Mouse (Mus musculus) heart, embryonic 13.5 days (tissue): ENCODE data around the gene Larp1. TPM values are rescaled to one million over a fixed set of nuclear protein-coding genes. Genes with fewer than 3 reads are reported as not detected.

Experiments used
- ATAC-seq: fragments of 200-750 bp; cut with Nextera tagmentation; 2 replicates; pipeline ENCODE4 v1.8.0; 2017; ENCODE audit warnings: moderate TSS enrichment; ENCODE audit not compliant: insufficient number of reproducible peaks, low FRiP score, low TSS enrichment; ENCODE audit errors: extremely low read depth
- H3K27ac ChIP-seq: fragments of 300-500 bp; sonication (generic); replicated peaks from 2 replicates; pipeline ENCODE4 v1.5.1; 2015; ENCODE audit warnings: moderate library complexity, mild to moderate bottlenecking, inconsistent platforms
- H3K27me3 ChIP-seq: fragments of 300-500 bp; sonication (generic); replicated peaks from 2 replicates; pipeline ENCODE4 v1.6.1; 2015; ENCODE audit warnings: mild to moderate bottlenecking, inconsistent platforms
- H3K36me3 ChIP-seq: fragments of 300-500 bp; sonication (generic); 2 replicates; pipeline ENCODE4 v1.6.1; 2015; ENCODE audit warnings: mild to moderate bottlenecking, inconsistent platforms
- H3K4me1 ChIP-seq: fragments of 300-500 bp; sonication (generic); 2 replicates; pipeline ENCODE4 v1.6.1; 2015; ENCODE audit warnings: inconsistent platforms
- H3K4me2 ChIP-seq: fragments of 300-500 bp; sonication (generic); 2 replicates; pipeline ENCODE4 v1.6.1; 2015; ENCODE audit warnings: inconsistent platforms, mild to moderate bottlenecking, moderate library complexity
- H3K4me3 ChIP-seq: fragments of 300-500 bp; sonication (generic); 2 replicates; pipeline ENCODE4 v1.5.1; 2015; ENCODE audit warnings: moderate library complexity, mild to moderate bottlenecking, inconsistent platforms
- H3K9ac ChIP-seq: fragments of 300-500 bp; sonication (generic); 2 replicates; pipeline ENCODE4 v1.6.1; 2015; ENCODE audit warnings: inconsistent platforms, mild to moderate bottlenecking, moderate library complexity
- H3K9me3 ChIP-seq: fragments of 300-500 bp; sonication (generic); 2 replicates; pipeline ENCODE4 v1.6.1; 2016; ENCODE audit warnings: inconsistent platforms
- WGBS: fragments of 180-500 bp; shearing (Covaris S2); methylation state at CpG from one replicate; pipeline ENCODE4 v1.1.7; 2015; ENCODE audit warnings: mixed read lengths; 5-methylcytosine and 5-hydroxymethylcytosine counted together
- polyA plus RNA-seq: library from polyadenylated mRNA; unstranded; fragments of >200 nt; fragmentation: Nextera tagmentation; extraction: Ambion mirVana; gene quantifications from 2 replicates; pipeline ENCODE4 v1.2.1, GENCODE M21; 2015

Larp1 gene
- 11.7 and 12.8 TPM in 2 replicates for polyA plus RNA-seq

GRCm38 (mm10) chr11:58009051-58009515 is at the start of gene Larp1:
Gene Larp1 (plus strand): TSS chr11:58009064.
- H3K36me3 ChIP-seq = no peaks in the 10 kb centered on the region
- H3K9ac ChIP-seq = peak within 1 kb of the TSS; percentile 99
- 0% methylated on average over 45 of the region's 84 CpGs for WGBS
- no peaks in the 10 kb centered on the region for H3K27me3 ChIP-seq
- H3K27ac ChIP-seq = peak within 1 kb of the TSS; percentile 93
- H3K9me3 ChIP-seq = no peaks in the 10 kb centered on the region
- no peak; the same call in 1 of the 2 replicates for ATAC-seq
- peak within 1 kb of the TSS; percentile 100 for H3K4me3 ChIP-seq
- peak within 1 kb of the TSS; percentile 94 for H3K4me2 ChIP-seq
- H3K4me1 ChIP-seq = peaks cover 45% of the 10 kb centered on the region

GRCm38 (mm10) chr11:57959924-57960323 is 48.9 kb upstream of the Larp1 start:
- Histone ChIP-seq H3K9me3 (no peaks in the 10 kb centered on the region), H3K36me3 (no peaks in the 10 kb centered on the region), H3K4me1 (peaks cover 30% of the 10 kb centered on the region), H3K27me3 (no peaks in the 10 kb centered on the region), H3K4me2 (no peak overlapping the region), H3K4me3 (no peak overlapping the region), H3K27ac (peak overlapping the region; percentile 42; the same call in 1 of the 2 replicates), H3K9ac (no peak overlapping the region)
- WGBS = 71% methylated on average over 2 of the region's 2 CpGs
- no peak for ATAC-seq

GRCm38 (mm10) chr11:57962382-57963285 is 46.2 kb upstream of the Larp1 start:
- no peaks in the 10 kb centered on the region for H3K27me3 ChIP-seq
- peak overlapping the region; percentile 79 for H3K4me2 ChIP-seq
- H3K4me3 ChIP-seq = peak overlapping the region; percentile 66
- H3K36me3 ChIP-seq = no peaks in the 10 kb centered on the region
- H3K9ac ChIP-seq = peak overlapping the region; percentile 87
- peak; percentile 80 for ATAC-seq
- no peaks in the 10 kb centered on the region for H3K9me3 ChIP-seq
- peaks cover 23% of the 10 kb centered on the region for H3K4me1 ChIP-seq
- under 1% methylated on average over 40 of the region's 40 CpGs for WGBS
- H3K27ac ChIP-seq = peak overlapping the region; percentile 77

- Histone ChIP-seq H3K36me3 (no peaks in the 10 kb centered on the region), H3K27me3 (no peaks in the 10 kb centered on the region), H3K4me3 (peak overlapping the region; percentile 66), H3K9me3 (no peaks in the 10 kb centered on the region; the same call in 1 of the 2 replicates), H3K9ac (peak overlapping the region; percentile 87), H3K4me2 (peak overlapping the region; percentile 79), H3K27ac (no peak overlapping the region), H3K4me1 (peaks cover 23% of the 10 kb centered on the region)
- no peak for ATAC-seq
- 27% methylated on average over 9 of the region's 9 CpGs for WGBS
Observed at GRCm38 (mm10) chr11:57963291-57963870, 45.5 kb upstream of the Larp1 start.

GRCm38 (mm10) chr11:57966630-57967029 is 42.2 kb upstream of the Larp1 start:
- no peaks in the 10 kb centered on the region for H3K27me3 ChIP-seq
- no peak overlapping the region for H3K4me3 ChIP-seq
- 64% methylated on average over 7 of the region's 7 CpGs for WGBS
- no peak overlapping the region for H3K9ac ChIP-seq
- H3K4me1 ChIP-seq = peaks cover 25% of the 10 kb centered on the region
- ATAC-seq = no peak
- no peak overlapping the region for H3K27ac ChIP-seq
- no peaks in the 10 kb centered on the region for H3K36me3 ChIP-seq
- H3K9me3 ChIP-seq = no peaks in the 10 kb centered on the region; the same call in 1 of the 2 replicates
- H3K4me2 ChIP-seq = no peak overlapping the region

GRCm38 (mm10) chr11:57968301-57968700 is 40.6 kb upstream of the Larp1 start:
- no peak for ATAC-seq
- H3K4me1 ChIP-seq = peaks cover 15% of the 10 kb centered on the region
- no peaks in the 10 kb centered on the region for H3K36me3 ChIP-seq
- no peaks in the 10 kb centered on the region; the same call in 1 of the 2 replicates for H3K9me3 ChIP-seq
- H3K9ac ChIP-seq = no peak overlapping the region
- H3K27me3 ChIP-seq = no peaks in the 10 kb centered on the region
- no peak overlapping the region for H3K4me3 ChIP-seq
- no peak overlapping the region for H3K4me2 ChIP-seq
- 74% methylated on average over 5 of the region's 5 CpGs for WGBS
- H3K27ac ChIP-seq = no peak overlapping the region

- Histone ChIP-seq H3K27me3 (0 out of 2 replicates have a peak, but pooled peaks cover 3% of the 10 kb centered on the region), H3K9me3 (no peaks in the 10 kb centered on the region; the same call in 1 of the 2 replicates), H3K36me3 (no peaks in the 10 kb centered on the region), H3K27ac (0 out of 2 replicates have a peak overlapping the region, but pooled peaks have one; percentile 50), H3K9ac (peak overlapping the region; percentile 28; the same call in 1 of the 2 replicates), H3K4me1 (peaks cover 12% of the 10 kb centered on the region), H3K4me2 (no peak overlapping the region), H3K4me3 (no peak overlapping the region)
- WGBS = 28% methylated on average over 5 of the region's 5 CpGs
- ATAC-seq = no peak
Observed at GRCm38 (mm10) chr11:57970541-57970940, 38.3 kb upstream of the Larp1 start.

GRCm38 (mm10) chr11:57973001-57973912 is 35.6 kb upstream of the Larp1 start:
- Histone ChIP-seq H3K27ac (no peak overlapping the region), H3K9me3 (no peaks in the 10 kb centered on the region), H3K27me3 (0 out of 2 replicates have a peak, but pooled peaks cover 3% of the 10 kb centered on the region), H3K4me2 (no peak overlapping the region), H3K9ac (no peak overlapping the region), H3K4me3 (no peak overlapping the region), H3K4me1 (peaks cover 12% of the 10 kb centered on the region), H3K36me3 (no peaks in the 10 kb centered on the region)
- WGBS = 70% methylated on average over 13 of the region's 13 CpGs
- ATAC-seq = no peak

- H3K36me3 ChIP-seq = no peaks in the 10 kb centered on the region
- H3K4me1 ChIP-seq = peaks cover 12% of the 10 kb centered on the region
- WGBS = 50% methylated on average over 9 of the region's 9 CpGs
- no peak overlapping the region for H3K4me2 ChIP-seq
- H3K9ac ChIP-seq = no peak overlapping the region
- ATAC-seq = no peak
- H3K4me3 ChIP-seq = no peak overlapping the region
- no peaks in the 10 kb centered on the region for H3K9me3 ChIP-seq
- 0 out of 2 replicates have a peak, but pooled peaks cover 3% of the 10 kb centered on the region for H3K27me3 ChIP-seq
- no peak overlapping the region for H3K27ac ChIP-seq
Observed at GRCm38 (mm10) chr11:57973913-57974234, 35.0 kb upstream of the Larp1 start.

- Histone ChIP-seq H3K9ac (no peak overlapping the region), H3K27me3 (0 out of 2 replicates have a peak, but pooled peaks cover 3% of the 10 kb centered on the region), H3K36me3 (no peaks in the 10 kb centered on the region), H3K4me3 (no peak overlapping the region), H3K27ac (no peak overlapping the region), H3K9me3 (no peaks in the 10 kb centered on the region), H3K4me1 (peaks cover 15% of the 10 kb centered on the region), H3K4me2 (no peak overlapping the region)
- ATAC-seq = no peak
Observed at GRCm38 (mm10) chr11:57975876-57976275, 33.0 kb upstream of the Larp1 start.
